Mouse (Mus musculus): Measurements from ENCODE around the gene Sertad4. TPM values are rescaled to one million over a fixed set of nuclear protein-coding genes. Genes with fewer than 3 reads are reported as not detected.

The Sertad4 gene
- total and polyA plus RNA-seq, 3 experiments: not detected

DNA sequence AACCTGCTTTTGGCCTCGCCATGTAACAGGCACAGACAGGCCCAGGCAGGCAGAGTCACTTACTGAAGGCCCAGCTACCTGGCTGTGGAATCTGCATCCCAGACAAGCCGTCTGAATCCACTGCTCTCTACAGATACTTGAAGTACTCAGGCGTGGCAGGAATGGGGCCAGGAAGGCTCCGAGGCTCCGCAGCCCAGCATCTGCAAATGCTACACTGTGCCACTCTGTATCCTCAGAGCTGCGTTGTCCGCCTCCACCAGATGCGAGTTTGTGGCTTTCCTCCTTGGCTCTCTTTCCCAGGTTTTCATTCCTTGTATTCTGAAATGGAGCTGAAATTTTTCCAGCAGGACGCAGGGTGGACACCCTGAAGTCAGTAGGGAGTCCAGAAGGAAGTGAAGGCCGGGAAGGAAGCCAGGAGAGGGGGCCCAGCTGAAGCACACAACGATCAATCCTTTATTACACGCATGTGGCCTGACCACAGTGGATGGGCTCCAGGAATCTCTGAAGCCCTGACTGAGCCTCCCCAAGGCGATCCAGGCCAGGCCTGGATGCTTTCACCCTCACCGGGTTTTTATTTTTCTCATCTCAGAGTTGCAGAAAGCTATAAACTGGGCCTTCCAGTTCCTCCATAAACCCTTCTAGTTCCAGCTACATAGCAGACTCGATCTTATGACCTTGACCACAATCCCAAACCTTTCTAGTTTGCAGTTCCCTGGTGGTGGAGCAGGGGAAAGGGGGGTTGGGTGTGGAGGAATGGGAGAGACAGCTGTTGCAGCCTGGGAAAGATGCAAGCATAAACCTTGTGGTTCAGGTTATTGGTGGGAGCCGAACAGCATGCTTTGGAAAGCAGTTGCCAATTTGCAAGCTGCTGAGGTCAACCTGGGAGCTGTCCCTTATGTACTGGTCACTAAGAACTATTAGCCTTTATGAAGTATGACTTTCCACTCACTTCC is 57.1 kb downstream of the Sertad4 start:
- no peak overlapping the region for H3K4me3 ChIP-seq (ENCODE audit: control insufficient read depth in 1 of 2, insufficient read depth in 1 of 2, low read depth in 2 of 2, low read length in 2 of 2)
- DNase-seq (ENCODE audit: low read depth, low spot score): no peak
- H3K9me3 ChIP-seq (replicated peaks; ENCODE audit: insufficient read depth, low read length): no peaks in the 10 kb centered on the region

DNA sequence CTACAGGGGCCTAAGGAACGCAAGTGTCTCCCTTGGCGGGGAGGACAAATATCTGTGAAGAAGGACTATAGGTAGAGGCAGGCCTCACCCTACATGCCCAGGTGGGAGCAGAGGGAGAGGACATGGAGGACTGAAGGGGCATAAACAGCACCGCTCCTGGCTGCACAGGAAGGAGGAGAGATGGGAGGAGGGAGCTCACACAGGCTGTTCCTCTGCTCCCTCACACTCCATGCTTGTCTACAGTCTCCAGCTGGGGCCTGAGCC is 58.6 kb downstream of the Sertad4 start:
- Histone ChIP-seq H3K4me3 (ENCODE audit: control insufficient read depth in 1 of 2, insufficient read depth in 1 of 2, low read depth in 2 of 2, low read length in 2 of 2) (no peak overlapping the region; a peak in 1 of 4 replicates), H3K9ac (ENCODE audit: control insufficient read depth, low read depth, low read length, poor library complexity, severe bottlenecking) (peak overlapping the region; percentile 20; the same call in 1 of the 2 replicates), H3K36me3 (ENCODE audit: control insufficient read depth in 1 of 2, insufficient read depth in 2 of 2, low read length in 2 of 2) (peaks cover 0 to 15% of the 10 kb centered on the region in 2 experiments; a peak in 2 of 4 replicates), H3K27me3 (ENCODE audit: control insufficient read depth in 1 of 2, insufficient read depth in 2 of 2, low read length in 2 of 2) (no peaks in the 10 kb centered on the region), H3K9me3 (replicated peaks; ENCODE audit: insufficient read depth, low read length) (no peaks in the 10 kb centered on the region), H3K27ac (ENCODE audit: control insufficient read depth, low read depth, low read length) (no peak overlapping the region), H3K79me2 (ENCODE audit: control insufficient read depth, insufficient read depth, low read length, poor library complexity) (no peaks in the 10 kb centered on the region; the same call in 1 of the 2 replicates), H3K4me1 (ENCODE audit: control insufficient read depth in 1 of 2, insufficient read depth in 2 of 2, low read length in 2 of 2) (peaks cover 3 to 18% of the 10 kb centered on the region in 2 experiments)
- TF ChIP-seq ETS1 (IDR thresholded peaks at IDR 0.05; ENCODE audit: low read depth, low read length) (no peak), KAT2A (conservative IDR thresholded peaks at IDR 0.05; ENCODE audit: low read depth, low read length) (no peak), TCF12 (IDR thresholded peaks at IDR 0.05; ENCODE audit: low read depth, low read length) (no peak), CTCF (IDR thresholded peaks at IDR 0.05 in 2 of 3, conservative IDR thresholded peaks at IDR 0.05 in 1 of 3; ENCODE audit: control insufficient read depth in 1 of 3, insufficient read depth in 1 of 3, low read depth in 2 of 3, low read length in 3 of 3, poor library complexity in 1 of 3, severe bottlenecking in 1 of 3) (no peak), POLR2AphosphoS2 (IDR thresholded peaks at IDR 0.05; ENCODE audit: low read length) (no peak), SMC3 (IDR thresholded peaks at IDR 0.05; ENCODE audit: low read depth, low read length) (no peak), GATA1 (IDR thresholded peaks at IDR 0.05; ENCODE audit: low read depth, low read length) (no peak), USF1 (IDR thresholded peaks at IDR 0.05; ENCODE audit: low read depth, low read length) (no peak), EP300 (IDR thresholded peaks at IDR 0.05; ENCODE audit: low read depth in 1 of 2, low read length in 2 of 2) (no peak), E2F4 (IDR thresholded peaks at IDR 0.05; ENCODE audit: borderline replicate concordance, low read depth, low read length) (no peak), NRF1 (IDR thresholded peaks at IDR 0.05; ENCODE audit: insufficient read depth, low read depth, low read length, poor library complexity, severe bottlenecking) (no peak), MYC (IDR thresholded peaks at IDR 0.05; ENCODE audit: low read depth, low read length) (no peak)
- DNase-seq (ENCODE audit: low read depth, low spot score): peak; percentile 13

More for the DNA sequence above, 57.1 kb downstream of the Sertad4 start:
- Histone ChIP-seq H3K36me3 (ENCODE audit: control insufficient read depth in 1 of 2, insufficient read depth in 2 of 2, low read length in 2 of 2) (peaks cover 0 to 9% of the 10 kb centered on the region in 2 experiments; a peak in 1 of 4 replicates), H3K79me2 (ENCODE audit: control insufficient read depth, insufficient read depth, low read length, poor library complexity) (no peaks in the 10 kb centered on the region), H3K9ac (ENCODE audit: control insufficient read depth, low read depth, low read length, poor library complexity, severe bottlenecking) (no peak overlapping the region), H3K4me1 (ENCODE audit: control insufficient read depth in 1 of 2, insufficient read depth in 2 of 2, low read length in 2 of 2) (peaks cover 0 to 12% of the 10 kb centered on the region in 2 experiments; a peak in 3 of 4 replicates), H3K27ac (ENCODE audit: control insufficient read depth, low read depth, low read length) (no peak overlapping the region), H3K27me3 (ENCODE audit: control insufficient read depth in 1 of 2, insufficient read depth in 2 of 2, low read length in 2 of 2) (no peaks in the 10 kb centered on the region)
- no peak for TF ChIP-seq POLR2AphosphoS2 (IDR thresholded peaks at IDR 0.05; ENCODE audit: low read length)
- no peak for TF ChIP-seq RAD21 (IDR thresholded peaks at IDR 0.05; ENCODE audit: low read depth, low read length)
- TF ChIP-seq ETS1 (IDR thresholded peaks at IDR 0.05; ENCODE audit: low read depth, low read length): no peak
- no peak for TF ChIP-seq CHD1 (IDR thresholded peaks at IDR 0.05; ENCODE audit: low read depth, low read length)
- no peak for TF ChIP-seq USF1 (IDR thresholded peaks at IDR 0.05; ENCODE audit: low read depth, low read length)
- no peak for TF ChIP-seq MYB (IDR thresholded peaks at IDR 0.05; ENCODE audit: low read depth, low read length)
- no peak for TF ChIP-seq MYC (IDR thresholded peaks at IDR 0.05; ENCODE audit: low read depth, low read length)
- no peak for TF ChIP-seq GATA1 (IDR thresholded peaks at IDR 0.05; ENCODE audit: low read depth, low read length)
- TF ChIP-seq BHLHE40 (IDR thresholded peaks at IDR 0.05; ENCODE audit: borderline replicate concordance, low read depth, low read length): no peak
- no peak for TF ChIP-seq HCFC1 (IDR thresholded peaks at IDR 0.05; ENCODE audit: low read depth, low read length)
- TF ChIP-seq TBP (IDR thresholded peaks at IDR 0.05; ENCODE audit: low read depth, low read length): no peak
- TF ChIP-seq MAZ (IDR thresholded peaks at IDR 0.05; ENCODE audit: low read depth, low read length): no peak
- TF ChIP-seq TCF12 (IDR thresholded peaks at IDR 0.05; ENCODE audit: low read depth, low read length): no peak
- TF ChIP-seq USF2 (IDR thresholded peaks at IDR 0.05; ENCODE audit: borderline replicate concordance in 1 of 2, insufficient read depth in 1 of 2, low read depth in 1 of 2, low read length in 2 of 2): no peak
